Mouse (Mus musculus) cerebellum, adult (tissue): ENCODE results near the gene Ctnnd2.

ENCODE experiments used
- ATAC-seq: cut with Nextera tagmentation; 2 replicates; pipeline ENCODE4 v1.9.2; 2017; ENCODE audit warnings: mild to moderate bottlenecking, moderate library complexity, mixed read lengths; ENCODE audit not compliant: insufficient number of reproducible peaks, low FRiP score, low TSS enrichment

Ctnnd2 gene

GRCm38 (mm10) chr15:30471280-30471966, 299.0 kb downstream of the Ctnnd2 start:
- 0 out of 2 replicates have a peak, but pooled peaks have one; percentile 22 for ATAC-seq

- ATAC-seq = peak; percentile 84
Observed at GRCm38 (mm10) chr15:30480676-30481075, 308.3 kb downstream of the Ctnnd2 start.

GRCm38 (mm10) chr15:30506476-30506875, 334.1 kb downstream of the Ctnnd2 start:
- no peak for ATAC-seq

- ATAC-seq = no peak
Observed at GRCm38 (mm10) chr15:30512467-30512866, 340.1 kb downstream of the Ctnnd2 start.

GRCm38 (mm10) chr15:30513122-30513521, 340.7 kb downstream of the Ctnnd2 start:
- ATAC-seq = peak; percentile 63

- no peak for ATAC-seq
Observed at GRCm38 (mm10) chr15:30515425-30515824, 343.0 kb downstream of the Ctnnd2 start.

GRCm38 (mm10) chr15:30541459-30541858, 369.1 kb downstream of the Ctnnd2 start:
- no peak for ATAC-seq

- no peak for ATAC-seq
Observed at GRCm38 (mm10) chr15:30548263-30548662, 375.9 kb downstream of the Ctnnd2 start.

GRCm38 (mm10) chr15:30550956-30551355, 378.6 kb downstream of the Ctnnd2 start:
- no peak for ATAC-seq

- ATAC-seq = no peak
Observed at GRCm38 (mm10) chr15:30553910-30554406, 381.6 kb downstream of the Ctnnd2 start.

- no peak for ATAC-seq
Observed at GRCm38 (mm10) chr15:30555787-30556186, 383.4 kb downstream of the Ctnnd2 start.

GRCm38 (mm10) chr15:30562375-30562774, 390.0 kb downstream of the Ctnnd2 start:
- ATAC-seq = no peak

- ATAC-seq = no peak
Observed at GRCm38 (mm10) chr15:30564594-30564993, 392.2 kb downstream of the Ctnnd2 start.

- peak; percentile 74 for ATAC-seq
Observed at GRCm38 (mm10) chr15:30570254-30570800, 397.9 kb downstream of the Ctnnd2 start.

GRCm38 (mm10) chr15:30587446-30587845, 415.1 kb downstream of the Ctnnd2 start:
- 0 out of 2 replicates have a peak, but pooled peaks have one; percentile 40 for ATAC-seq

GRCm38 (mm10) chr15:30590865-30591264, 418.5 kb downstream of the Ctnnd2 start:
- no peak for ATAC-seq

GRCm38 (mm10) chr15:30595507-30595906, 423.1 kb downstream of the Ctnnd2 start:
- ATAC-seq = no peak

GRCm38 (mm10) chr15:30610613-30611012, 438.2 kb downstream of the Ctnnd2 start:
- no peak for ATAC-seq

GRCm38 (mm10) chr15:30615451-30615850, 443.1 kb downstream of the Ctnnd2 start:
- no peak for ATAC-seq

GRCm38 (mm10) chr15:30616861-30617260, 444.5 kb downstream of the Ctnnd2 start:
- no peak for ATAC-seq

GRCm38 (mm10) chr15:30617932-30618331, 445.5 kb downstream of the Ctnnd2 start:
- ATAC-seq = no peak

- ATAC-seq = no peak
Observed at GRCm38 (mm10) chr15:30628524-30628923, 456.1 kb downstream of the Ctnnd2 start.
